Mouse (Mus musculus): ENCODE data around the gene Hps1. TPM values are rescaled to one million over a fixed set of nuclear protein-coding genes. Genes with fewer than 3 reads are reported as not detected.
"Not testable (repeated sequence)": the region's sequence is repeated elsewhere in the genome, so short reads cannot be mapped to it uniquely, and the experiment has no call there.

Hps1 gene
- polyA plus RNA-seq, 1 experiment from 2014 or later: 9.1 TPM

DNA sequence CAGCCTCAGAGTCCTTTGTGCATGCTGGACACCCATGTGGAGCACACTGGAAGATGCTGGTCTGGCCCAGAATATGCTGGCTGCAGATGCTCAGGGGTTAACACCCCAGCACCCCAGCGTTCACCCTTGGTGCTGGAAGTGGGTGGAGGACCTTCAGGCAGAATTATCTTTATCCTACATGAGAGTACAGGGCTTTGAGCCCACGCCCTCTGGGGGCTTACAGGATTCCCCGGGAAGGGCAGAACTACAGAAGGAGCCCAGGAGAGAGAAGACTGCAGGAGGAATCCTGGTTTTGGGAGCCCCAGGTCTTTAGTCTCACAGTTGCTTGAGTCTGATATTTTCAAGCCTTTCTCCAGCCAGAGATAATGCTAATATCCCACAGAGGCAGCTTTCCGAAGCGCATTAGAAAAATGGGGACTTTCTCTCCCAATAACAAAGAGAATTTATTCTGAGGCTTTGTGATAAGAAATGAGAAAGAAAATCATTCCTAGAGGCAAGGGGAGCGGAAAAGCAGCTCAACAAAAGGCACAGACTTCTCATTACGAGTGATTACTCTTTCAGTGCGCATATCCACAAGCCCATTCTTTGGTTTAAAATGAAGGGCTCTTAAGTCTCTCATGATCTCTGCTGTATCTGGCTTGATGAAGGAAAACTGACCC lies 5.9 kb upstream of the Hps1 start:
- Histone ChIP-seq H3K27me3 (no peaks in the 10 kb centered on the region), H3K9me3 (replicated peaks) (no peaks in the 10 kb centered on the region), H3K4me2 (no peak overlapping the region; the same call in 1 of the 2 replicates), H3K4me1 (replicated peaks) (peaks cover 27% of the 10 kb centered on the region), H3K36me3 (no peaks in the 10 kb centered on the region), H3K9ac (no peak overlapping the region), H3K27ac (no peak overlapping the region), H3K4me3 (replicated peaks) (no peak overlapping the region)
- DNase-seq (no peak), ATAC-seq (ENCODE audit: low read depth) (peak; percentile 54)
- 51% methylated on average over 8 of the region's 8 CpGs for WGBS (ENCODE audit: insufficient replicate concordance)

DNA sequence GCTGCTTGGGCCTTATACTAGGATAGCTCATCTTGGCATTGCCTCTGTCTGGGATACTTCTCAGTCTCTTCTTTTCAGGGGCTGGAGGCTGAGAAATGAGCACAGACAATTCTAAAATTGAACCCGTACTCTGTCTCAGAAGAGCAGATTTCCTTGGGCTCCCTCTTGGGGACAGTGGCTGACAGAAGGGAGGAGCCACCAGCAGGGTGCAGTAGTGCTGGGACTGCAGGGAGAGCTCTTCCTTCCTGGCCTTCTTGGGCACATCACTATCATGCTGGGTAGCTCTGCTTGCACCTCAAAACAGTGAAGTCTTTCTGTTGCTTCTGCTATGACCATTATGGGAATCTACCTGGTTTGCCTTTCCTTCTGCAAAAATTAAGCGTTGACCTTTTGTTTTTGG lies 5.4 kb upstream of the Hps1 start:
- Histone ChIP-seq H3K4me3 (replicated peaks) (no peak overlapping the region), H3K4me2 (no peak overlapping the region), H3K36me3 (no peaks in the 10 kb centered on the region), H3K9me3 (replicated peaks) (no peaks in the 10 kb centered on the region), H3K27ac (no peak overlapping the region), H3K27me3 (no peaks in the 10 kb centered on the region), H3K4me1 (replicated peaks) (peaks cover 27% of the 10 kb centered on the region), H3K9ac (no peak overlapping the region)
- DNase-seq (no peak), ATAC-seq (ENCODE audit: low read depth) (peak; percentile 64)
- 18% methylated on average over 2 of the region's 2 CpGs for WGBS (ENCODE audit: insufficient replicate concordance)

- ATAC-seq (ENCODE audit: low read depth); H3K36me3 ChIP-seq; DNase-seq; H3K27me3 ChIP-seq; H3K9me3 ChIP-seq (replicated peaks): not testable (repeated sequence)
- Histone ChIP-seq H3K27ac (peak overlapping the region; percentile 70), H3K9ac (peak overlapping the region; percentile 75), H3K4me1 (replicated peaks) (peaks cover 27% of the 10 kb centered on the region), H3K4me2 (peak overlapping the region; percentile 81), H3K4me3 (replicated peaks) (peak overlapping the region; percentile 71)
- WGBS (ENCODE audit: insufficient replicate concordance): 40% methylated on average over 7 of the region's 7 CpGs
These were observed 369 bp upstream of the Hps1 start for GRCm38 (mm10) chr19:42780156-42780538.

- Histone ChIP-seq H3K36me3 (no peaks in the 10 kb centered on the region; the same call in 1 of the 2 replicates), H3K27ac (no peak overlapping the region), H3K9me3 (replicated peaks) (no peaks in the 10 kb centered on the region), H3K9ac (no peak overlapping the region), H3K27me3 (no peaks in the 10 kb centered on the region), H3K4me1 (replicated peaks) (peaks cover 21% of the 10 kb centered on the region), H3K4me2 (no peak overlapping the region), H3K4me3 (replicated peaks) (no peak overlapping the region)
- 66% methylated on average over 5 of the region's 5 CpGs for WGBS (ENCODE audit: insufficient replicate concordance)
- DNase-seq (peak; percentile 28), ATAC-seq (ENCODE audit: low read depth) (no peak)
These were observed 2.0 kb downstream of the Hps1 start for GRCm38 (mm10) chr19:42777801-42778200.

GRCm38 (mm10) chr19:42776813-42777212 lies 3.0 kb downstream of the Hps1 start:
- ATAC-seq (ENCODE audit: low read depth) (no peak), DNase-seq (peak; percentile 33)
- 67% methylated on average over 1 of the region's 1 CpGs for WGBS (ENCODE audit: insufficient replicate concordance)

DNA sequence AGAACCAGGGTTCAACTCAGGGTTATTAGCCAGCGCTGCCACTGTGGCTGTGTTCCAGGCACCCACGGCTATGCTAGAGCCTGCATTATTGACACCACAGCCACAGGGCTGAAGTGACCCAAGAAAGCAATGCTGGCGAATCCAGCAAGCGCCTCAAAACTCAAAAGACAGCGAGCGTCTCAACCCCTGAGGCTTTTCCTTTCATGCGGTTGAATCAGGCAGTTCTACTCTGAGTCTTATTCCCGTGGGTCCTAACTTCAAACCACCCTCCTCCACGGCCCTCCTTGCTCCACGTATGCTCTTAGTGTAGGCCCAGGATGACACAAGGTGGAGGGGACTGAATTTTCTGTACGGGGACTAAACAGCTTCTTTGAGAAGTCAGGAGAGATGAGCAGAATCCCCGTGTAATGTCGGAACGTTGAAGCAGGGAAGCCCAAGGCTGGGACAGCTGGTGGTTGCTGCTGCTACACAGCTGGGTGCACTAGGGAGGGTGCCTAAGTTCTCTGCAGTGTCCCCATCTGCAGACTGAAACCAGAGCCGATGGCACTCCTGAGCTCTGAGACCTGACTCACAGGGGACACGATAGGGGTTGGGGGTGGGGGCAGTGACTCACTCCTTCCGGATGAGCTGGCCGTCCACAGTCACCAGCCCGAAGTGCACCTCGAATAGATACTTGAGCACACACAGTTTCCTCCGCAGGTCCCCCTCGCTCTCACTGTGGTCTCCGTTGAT lies 9.5 kb downstream of the Hps1 start:
- Histone ChIP-seq H3K27me3 (no peaks in the 10 kb centered on the region), H3K36me3 (peaks cover 14% of the 10 kb centered on the region), H3K9ac (no peak overlapping the region), H3K4me1 (replicated peaks) (no peaks in the 10 kb centered on the region), H3K9me3 (replicated peaks) (no peaks in the 10 kb centered on the region), H3K4me3 (replicated peaks) (no peak overlapping the region), H3K4me2 (no peak overlapping the region), H3K27ac (no peak overlapping the region)
- ATAC-seq (ENCODE audit: low read depth) (no peak), DNase-seq (no peak)
- WGBS (ENCODE audit: insufficient replicate concordance): 81% methylated on average over 23 of the region's 23 CpGs

More at GRCm38 (mm10) chr19:42776813-42777212, 3.0 kb downstream of the Hps1 start:
- Histone ChIP-seq H3K9ac (no peak overlapping the region), H3K4me3 (replicated peaks) (no peak overlapping the region), H3K9me3 (replicated peaks) (no peaks in the 10 kb centered on the region), H3K27ac (no peak overlapping the region), H3K36me3 (no peaks in the 10 kb centered on the region; the same call in 1 of the 2 replicates), H3K4me1 (replicated peaks) (peaks cover 21% of the 10 kb centered on the region), H3K4me2 (no peak overlapping the region), H3K27me3 (no peaks in the 10 kb centered on the region)

DNA sequence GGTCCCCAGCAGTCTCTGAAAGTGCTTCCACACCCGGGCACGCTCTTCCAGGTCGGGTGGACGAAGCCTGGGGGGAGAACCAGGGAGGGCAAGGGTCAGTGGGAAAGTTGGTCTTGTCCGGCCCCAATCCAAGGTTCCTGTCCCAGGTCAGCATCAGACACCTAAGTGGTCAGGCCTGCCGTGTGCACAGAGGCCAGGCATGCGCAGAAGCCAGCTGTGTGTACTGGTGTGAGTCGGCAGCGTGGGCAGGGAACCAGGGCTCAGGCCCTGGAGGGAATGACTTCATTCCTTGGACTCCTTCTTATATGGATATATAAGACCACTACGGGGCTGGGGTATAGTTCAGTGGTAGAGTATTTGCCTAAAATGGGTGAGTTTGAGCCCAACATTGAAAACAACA lies 10.1 kb downstream of the Hps1 start:
- Histone ChIP-seq H3K27me3 (no peaks in the 10 kb centered on the region), H3K4me3 (replicated peaks) (no peak overlapping the region), H3K9ac (no peak overlapping the region), H3K9me3 (replicated peaks) (no peaks in the 10 kb centered on the region), H3K4me1 (replicated peaks) (no peaks in the 10 kb centered on the region), H3K36me3 (peaks cover 14% of the 10 kb centered on the region), H3K4me2 (no peak overlapping the region), H3K27ac (no peak overlapping the region)
- no peak for ATAC-seq (ENCODE audit: low read depth)
- DNase-seq: no peak
- 76% methylated on average over 10 of the region's 10 CpGs for WGBS (ENCODE audit: insufficient replicate concordance)

GRCm38 (mm10) chr19:42767361-42767760 lies 12.4 kb downstream of the Hps1 start:
- DNase-seq: no peak
- Histone ChIP-seq H3K4me2 (no peak overlapping the region), H3K4me3 (replicated peaks) (no peak overlapping the region), H3K27me3 (no peaks in the 10 kb centered on the region), H3K27ac (no peak overlapping the region), H3K36me3 (peaks cover 14% of the 10 kb centered on the region), H3K4me1 (replicated peaks) (no peaks in the 10 kb centered on the region), H3K9ac (no peak overlapping the region), H3K9me3 (replicated peaks) (no peaks in the 10 kb centered on the region)
- ATAC-seq (ENCODE audit: low read depth): no peak
- 79% methylated on average over 8 of the region's 8 CpGs for WGBS (ENCODE audit: insufficient replicate concordance)

GRCm38 (mm10) chr19:42764398-42764797 lies 15.4 kb downstream of the Hps1 start:
- no peaks in the 10 kb centered on the region for H3K4me1 ChIP-seq (replicated peaks)
- H3K9ac ChIP-seq: no peak overlapping the region
- H3K9me3 ChIP-seq (replicated peaks): no peaks in the 10 kb centered on the region
- DNase-seq (no peak), ATAC-seq (ENCODE audit: low read depth) (no peak)
- H3K4me3 ChIP-seq (replicated peaks): no peak overlapping the region
- WGBS (ENCODE audit: insufficient replicate concordance): 78% methylated on average over 10 of the region's 10 CpGs
- H3K27ac ChIP-seq: no peak overlapping the region
- H3K4me2 ChIP-seq: no peak overlapping the region
- H3K27me3 ChIP-seq: no peaks in the 10 kb centered on the region
- peaks cover 11% of the 10 kb centered on the region; the same call in 1 of the 2 replicates for H3K36me3 ChIP-seq

GRCm38 (mm10) chr19:42756671-42757070 lies 23.1 kb downstream of the Hps1 start:
- H3K4me1 ChIP-seq (replicated peaks): peaks cover 43% of the 10 kb centered on the region
- WGBS (ENCODE audit: insufficient replicate concordance): 52% methylated on average over 6 of the region's 6 CpGs
- ATAC-seq (ENCODE audit: low read depth): no peak

GRCm38 (mm10) chr19:42755148-42755870 lies 24.5 kb downstream of the Hps1 start:
- Histone ChIP-seq H3K27ac (no peak overlapping the region), H3K36me3 (no peaks in the 10 kb centered on the region), H3K9me3 (replicated peaks) (no peaks in the 10 kb centered on the region), H3K9ac (peak overlapping the region; percentile 6; the same call in 1 of the 2 replicates), H3K4me1 (replicated peaks) (peaks cover 49% of the 10 kb centered on the region), H3K4me3 (replicated peaks) (no peak overlapping the region), H3K4me2 (no peak overlapping the region), H3K27me3 (no peaks in the 10 kb centered on the region)
- ATAC-seq (ENCODE audit: low read depth): no peak
- WGBS (ENCODE audit: insufficient replicate concordance): 75% methylated on average over 15 of the region's 15 CpGs
- no peak for DNase-seq

More at GRCm38 (mm10) chr19:42756671-42757070, 23.1 kb downstream of the Hps1 start:
- Histone ChIP-seq H3K4me2 (no peak overlapping the region), H3K9ac (no peak overlapping the region), H3K9me3 (replicated peaks) (no peaks in the 10 kb centered on the region), H3K27ac (no peak overlapping the region), H3K4me3 (replicated peaks) (no peak overlapping the region), H3K36me3 (no peaks in the 10 kb centered on the region), H3K27me3 (no peaks in the 10 kb centered on the region)
- DNase-seq: no peak
